Mouse (Mus musculus) stomach, embryonic 15.5 days (tissue): ENCODE results near the gene Akap12. TPM values are rescaled to one million over a fixed set of nuclear protein-coding genes. Genes with fewer than 3 reads are reported as not detected.

Source experiments
- polyA plus RNA-seq: library from polyadenylated mRNA; unstranded; fragments of >200 nt; fragmentation: Nextera tagmentation; extraction: Ambion mirVana; gene quantifications from 2 replicates; pipeline ENCODE4 v1.2.1, GENCODE M21; 2015

Akap12 gene
- polyA plus RNA-seq, 1 experiment from 2014 or later, result 59.6 TPM

Other genes starting within 250 kb of the Akap12 start
- 10.5 and 12.3 TPM in 2 replicates for gene Zbtb2, start 121.7 kb downstream of the Akap12 start, polyA plus RNA-seq
- 41.6 and 46.8 TPM in 2 replicates for gene Rmnd1, start 166.0 kb downstream of the Akap12 start, polyA plus RNA-seq
- 17.4 and 18.7 TPM in 2 replicates for gene Armt1, start 166.1 kb downstream of the Akap12 start, polyA plus RNA-seq
- 0.04 and 0.06 TPM in 2 replicates for gene Ccdc170, start 216.1 kb downstream of the Akap12 start, polyA plus RNA-seq